Mouse (Mus musculus) lung, adult 2 months (tissue): ENCODE measurements at regions not wholly inside any gene's neighbourhood (a gene's known extent, or its start where the extent isn't known, plus 50 kb on each side); places are given as distances from the start of the nearest gene placed in this dataset.

Experiments used
- CTCF ChIP-seq: fragments of 200-500 bp; IDR thresholded peaks from 2 replicates; pipeline ENCODE4 v1.5.1; 2011; ENCODE audit warnings: mild to moderate bottlenecking, low read length, control low read depth; ENCODE audit not compliant: insufficient read depth
- POLR2A ChIP-seq: fragments of 200-500 bp; IDR thresholded peaks from 2 replicates; pipeline ENCODE4 v1.6.1; 2011; ENCODE audit warnings: low read depth, mild to moderate bottlenecking, control low read depth, low read length, borderline replicate concordance; ENCODE audit errors: extremely low read depth

DNA sequence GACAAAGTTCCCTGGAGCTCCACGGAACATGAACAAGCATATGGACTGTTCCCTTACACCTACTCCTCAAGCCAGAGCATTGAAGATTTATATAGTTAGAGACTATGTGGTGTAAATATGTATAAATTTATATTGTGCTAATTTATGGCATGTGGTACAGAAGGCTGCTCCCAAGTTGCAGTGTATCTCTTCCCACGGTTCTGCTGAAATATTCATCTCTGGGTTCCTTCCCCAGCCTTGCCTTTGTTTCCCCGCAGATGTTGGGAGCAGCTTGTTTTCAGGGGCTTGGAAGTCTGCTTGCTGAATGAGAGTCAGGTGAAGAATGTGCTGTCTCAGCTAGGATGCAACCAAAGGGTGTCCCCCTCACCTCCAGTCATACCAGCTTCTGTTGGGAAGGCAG, 128.0 kb upstream of the Atxn1 start:
- TF ChIP-seq POLR2A = no peak
- no peak for TF ChIP-seq CTCF
